Mouse (Mus musculus): Measurements from ENCODE around the gene Srpr. TPM values are rescaled to one million over a fixed set of nuclear protein-coding genes. Genes with fewer than 3 reads are reported as not detected.

The Srpr gene
- polyA plus RNA-seq (2017; shearing (Covaris generic)), result 100 to 1,000 TPM in 1 of 2 experiments, 10 to 100 TPM in 1; 95.9 to 133 TPM

DNA sequence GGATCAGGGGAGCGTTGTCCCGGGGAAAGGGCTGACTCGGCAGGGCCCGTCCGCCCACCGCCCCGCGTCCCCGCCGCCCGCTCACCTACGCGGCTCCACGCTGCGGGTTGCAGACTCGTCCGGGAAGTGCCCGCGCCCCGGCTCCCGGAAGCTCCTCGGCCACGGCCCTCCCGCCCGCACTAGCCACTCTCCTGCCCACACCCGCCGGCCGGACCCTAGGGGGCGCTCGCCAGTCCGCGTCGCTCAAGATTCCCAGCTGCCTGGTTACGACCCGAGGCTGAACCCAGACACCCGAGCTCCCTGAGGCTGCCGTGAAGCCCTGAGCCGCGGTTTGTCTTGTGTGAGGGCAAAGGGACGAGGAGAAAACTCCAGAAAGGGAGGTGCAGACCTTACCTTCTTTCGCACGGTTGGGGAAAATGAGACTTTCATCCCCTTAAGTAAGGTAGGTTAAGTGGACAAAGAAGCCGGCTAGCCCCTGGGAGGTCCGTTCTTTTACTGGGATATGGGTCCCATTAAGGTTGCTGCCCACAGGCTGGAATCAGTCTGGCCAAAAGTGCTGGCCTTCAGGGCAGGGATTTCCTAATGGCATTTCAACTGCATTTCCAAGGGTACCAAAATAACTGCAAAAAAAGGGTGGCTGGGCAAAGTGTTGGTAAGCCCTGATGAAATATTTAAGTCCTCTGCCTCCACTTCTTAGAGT, at the start of gene Srpr, which contains the start of gene Tirap:
Srpr (plus strand) TSS at position 404 of the 700 bp plus-strand sequence.
Tirap (minus strand) TSS at position 520 of the 700 bp plus-strand sequence.

DNA sequence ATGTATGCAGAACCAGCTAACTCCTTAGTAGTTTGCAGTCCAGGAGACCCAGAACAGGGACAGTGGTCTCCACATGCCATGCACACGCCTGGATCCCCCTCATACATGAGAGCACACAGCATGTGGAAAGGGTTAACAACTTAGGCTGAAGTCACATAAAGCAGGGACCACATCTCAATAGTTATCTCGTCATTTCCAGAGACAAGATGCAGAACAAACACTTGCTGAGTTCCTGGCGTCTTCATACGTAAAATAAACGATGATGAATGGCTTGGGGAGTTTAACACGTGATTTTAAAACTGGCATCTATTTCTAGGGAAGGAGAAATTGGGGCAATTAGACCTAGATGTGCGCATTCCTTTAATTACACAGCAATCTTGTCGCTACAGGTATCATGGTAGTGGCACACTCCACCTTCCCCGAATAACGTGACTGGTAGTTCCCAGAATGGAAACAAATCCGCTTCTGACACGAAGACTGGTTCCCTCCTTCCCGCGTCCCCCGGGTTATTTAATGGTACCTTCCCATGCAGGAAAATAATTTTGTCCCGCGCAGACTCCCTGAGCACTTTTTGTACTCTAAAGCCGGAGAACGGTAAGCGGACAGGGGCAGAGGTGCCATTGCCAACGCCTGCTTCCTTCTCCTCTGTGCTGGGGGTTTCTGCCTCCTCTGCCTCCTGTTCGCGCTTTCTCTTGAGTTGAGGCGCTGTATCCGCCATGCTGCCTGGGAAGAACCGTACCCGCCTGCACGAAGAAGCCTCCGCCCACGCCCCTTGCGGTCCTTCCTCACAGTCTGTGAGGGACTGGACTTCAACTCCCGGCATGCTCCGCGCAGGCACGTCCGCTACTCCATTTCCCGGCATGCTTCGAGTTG, 24.5 kb upstream of the Srpr start, which contains the start of gene Dcps:
Dcps (minus strand) TSS at position 811 of the 873 bp plus-strand sequence.

DNA sequence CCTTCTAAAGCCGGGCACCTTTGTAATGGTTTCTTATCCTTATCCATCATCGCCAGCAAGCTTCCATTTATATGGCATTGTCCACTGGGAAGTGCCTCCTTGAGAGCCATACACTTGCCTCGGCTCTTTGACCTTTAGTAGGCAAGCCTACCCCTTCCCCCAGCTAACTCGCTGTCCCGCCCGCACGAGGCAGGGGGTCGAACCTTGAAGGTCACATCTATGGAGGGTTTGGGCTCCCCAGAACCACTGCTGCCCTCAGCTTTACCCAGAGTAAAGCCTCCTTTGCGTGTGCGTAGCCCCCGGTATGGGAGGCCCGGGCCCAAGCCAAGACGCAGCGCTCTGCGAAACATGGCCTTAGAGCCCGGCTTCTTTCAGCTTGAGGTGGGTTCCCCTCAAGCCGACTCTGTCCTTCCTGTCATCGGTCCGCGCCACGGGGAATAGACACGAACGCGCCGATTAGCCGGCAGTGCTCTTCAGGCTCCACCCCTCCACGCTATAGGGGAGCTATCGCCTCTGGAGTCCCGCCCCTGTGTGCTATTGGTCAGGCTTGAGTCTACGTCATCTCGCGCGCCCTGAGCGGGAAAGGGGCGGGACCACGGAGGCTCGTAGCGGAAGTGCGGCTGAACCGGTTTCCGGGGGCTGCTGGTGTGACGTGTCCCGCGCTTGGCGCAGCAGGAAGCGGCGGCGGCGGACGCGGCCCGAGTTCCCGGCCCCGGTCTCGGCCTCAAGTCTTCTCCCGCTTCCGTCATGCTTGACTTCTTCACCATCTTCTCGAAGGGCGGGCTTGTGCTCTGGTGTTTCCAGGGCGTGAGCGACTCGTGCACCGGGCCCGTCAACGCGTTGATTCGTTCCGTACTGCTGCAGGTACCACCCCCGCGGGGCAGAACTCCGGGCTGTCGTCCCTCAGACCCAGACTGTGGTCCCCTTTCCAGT, 10.8 kb downstream of the Srpr start, which contains the start of gene Foxred1:
Foxred1 (minus strand) TSS at position 514 of the 933 bp plus-strand sequence.

DNA sequence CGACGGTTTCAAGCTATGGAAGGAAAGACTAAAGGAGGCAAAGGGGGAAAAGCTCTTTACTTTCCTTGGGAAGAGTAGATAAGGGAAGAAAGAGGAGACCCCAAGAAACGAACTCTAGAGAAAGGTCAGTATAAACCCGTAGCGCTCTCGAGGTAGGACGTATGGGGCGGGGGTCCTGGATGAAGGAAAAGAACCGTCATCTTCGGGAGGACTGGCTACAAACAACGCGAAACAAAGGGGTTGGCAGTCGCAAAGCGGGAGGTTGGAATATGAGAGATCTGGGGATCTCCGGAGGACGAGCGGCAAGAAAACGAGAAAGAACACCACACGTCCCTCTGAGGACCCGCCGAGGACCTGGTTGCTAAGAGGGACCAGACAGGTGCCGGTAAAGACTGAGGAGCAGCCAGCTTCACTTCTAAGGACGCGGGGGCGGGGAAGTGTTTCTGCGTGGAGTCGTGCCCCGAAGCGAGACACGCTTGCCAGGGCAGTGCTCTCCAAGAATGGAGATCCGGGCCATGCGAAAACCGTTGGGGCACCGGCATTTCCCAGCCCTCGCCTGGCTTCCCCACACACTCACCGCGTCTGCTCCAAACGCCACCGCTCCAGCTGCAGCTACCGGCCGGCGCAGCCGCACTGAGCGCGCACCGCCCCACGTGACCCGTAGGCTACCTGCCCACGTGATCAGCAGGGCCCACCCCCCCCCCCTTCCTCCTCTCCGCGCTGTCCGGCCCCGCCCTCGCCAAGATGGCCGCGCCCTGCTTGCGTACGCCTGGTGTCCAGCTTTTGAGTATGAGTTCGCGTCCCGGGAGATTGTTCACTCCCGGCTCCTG, 67.4 kb downstream of the Srpr start, which contains the start of the genes Fam118b and Rpusd4:
Fam118b (minus strand) TSS at position 660 of the 830 bp plus-strand sequence.
Rpusd4 (plus strand) TSS at position 720 of the 830 bp plus-strand sequence.

Other genes with a start within 250 kb of the Srpr start
- gene St3gal4, start 80.9 kb upstream of the Srpr start, polyA plus RNA-seq (2017; shearing (Covaris generic)), result 10 to 100 TPM; 34.2 to 38.1 TPM
- gene Dcps, start 24.1 kb upstream of the Srpr start, polyA plus RNA-seq (2017; shearing (Covaris generic)), result 10 to 100 TPM; 73.9 to 74.4 TPM
- gene Tirap, start 116 bp downstream of the Srpr start, polyA plus RNA-seq (2017; shearing (Covaris generic)), result 10 to 100 TPM in 1 of 2 experiments, 1 to 10 TPM in 1; 1.1 to 11.8 TPM
- gene Foxred1, start 10.9 kb downstream of the Srpr start, polyA plus RNA-seq (2017; shearing (Covaris generic)), result 10 to 100 TPM; 37.4 to 39.3 TPM
- 10 to 100 TPM; 47.9 to 55.6 TPM for gene Fam118b, start 67.6 kb downstream of the Srpr start, polyA plus RNA-seq (2017; shearing (Covaris generic))
- 10 to 100 TPM; 38.9 to 39.2 TPM for gene Rpusd4, start 67.7 kb downstream of the Srpr start, polyA plus RNA-seq (2017; shearing (Covaris generic))
- 1 to 10 TPM; 5.9 to 6.5 TPM for gene Cdon, start 221.0 kb downstream of the Srpr start, polyA plus RNA-seq (2017; shearing (Covaris generic))

Data from activated CD4-positive, CD25-positive, alpha-beta regulatory T cell (primary cell).